Mouse (Mus musculus): Measurements from ENCODE around the gene Lurap1. TPM values are rescaled to one million over a fixed set of nuclear protein-coding genes. Genes with fewer than 3 reads are reported as not detected.
A peak's percentile ranks its signal among the peaks of the same experiment; 100 is the strongest.

Gene Lurap1
- polyA plus RNA-seq, 1 experiment from 2014 or later = 2.2 TPM

- no peak overlapping the region for H3K9ac ChIP-seq (replicated peaks)
- H3K4me2 ChIP-seq (replicated peaks) = no peak overlapping the region
- ATAC-seq = peak; percentile 53; the same call in 1 of the 2 replicates
- no peaks in the 10 kb centered on the region for H3K27me3 ChIP-seq
- no peaks in the 10 kb centered on the region for H3K9me3 ChIP-seq
- H3K4me1 ChIP-seq (replicated peaks) = peaks cover 4% of the 10 kb centered on the region
- no peak overlapping the region for H3K27ac ChIP-seq
- no peaks in the 10 kb centered on the region for H3K36me3 ChIP-seq
- H3K4me3 ChIP-seq (replicated peaks) = no peak overlapping the region
- 38% methylated on average over 2 of the region's 2 CpGs for WGBS
These were observed 16.1 kb downstream of the Lurap1 start for GRCm38 (mm10) chr4:116134990-116135389.

DNA sequence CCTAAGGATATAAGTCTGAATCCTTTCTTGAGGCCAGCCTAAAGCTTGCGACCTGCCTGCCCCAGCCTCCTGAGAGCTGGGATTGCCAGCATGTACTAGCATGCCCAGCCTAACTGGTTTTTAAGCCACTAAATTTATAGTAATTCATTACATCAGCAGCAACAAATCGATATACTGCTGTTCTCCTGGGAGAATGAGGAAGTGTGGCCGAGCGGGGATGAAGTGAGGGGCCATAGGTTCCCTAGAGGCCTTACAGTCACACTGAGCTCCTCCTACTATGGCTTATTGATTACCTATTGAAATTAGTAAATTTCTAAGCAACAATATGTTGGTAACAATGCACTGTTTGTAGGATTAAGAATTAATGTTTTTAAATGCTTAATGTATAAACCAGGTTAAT, 18.0 kb downstream of the Lurap1 start:
- WGBS = 91% methylated on average over 4 of the region's 4 CpGs
- no peak overlapping the region for H3K9ac ChIP-seq (replicated peaks)
- ATAC-seq = no peak

DNA sequence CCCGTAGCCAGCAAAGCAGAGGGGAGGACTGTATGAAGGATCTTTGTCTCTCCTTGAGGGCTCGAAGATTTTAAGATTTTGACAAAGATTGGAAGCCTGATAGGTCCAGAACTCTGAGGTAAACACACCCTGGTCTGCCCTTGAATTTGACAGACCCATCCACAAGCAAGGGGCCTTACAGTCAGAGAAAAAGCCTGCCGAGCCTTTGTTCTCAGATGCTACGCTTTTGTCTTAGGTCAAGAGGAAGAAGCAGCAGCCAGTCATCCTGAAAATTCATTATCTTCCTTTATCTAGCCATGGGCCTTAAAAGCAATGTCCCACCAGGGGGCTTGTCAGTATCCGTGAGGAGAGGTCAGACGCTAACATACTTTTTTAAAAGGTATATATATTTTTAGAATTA, 23.2 kb downstream of the Lurap1 start:
- Histone ChIP-seq H3K4me3 (replicated peaks) (no peak overlapping the region), H3K27ac (no peak overlapping the region), H3K4me2 (replicated peaks) (no peak overlapping the region), H3K9ac (replicated peaks) (no peak overlapping the region), H3K36me3 (no peaks in the 10 kb centered on the region), H3K27me3 (no peaks in the 10 kb centered on the region), H3K4me1 (replicated peaks) (peaks cover 17% of the 10 kb centered on the region), H3K9me3 (no peaks in the 10 kb centered on the region)
- ATAC-seq = no peak
- WGBS = 61% methylated on average over 6 of the region's 6 CpGs

More for the DNA sequence above, 18.0 kb downstream of the Lurap1 start:
- Histone ChIP-seq H3K36me3 (no peaks in the 10 kb centered on the region), H3K9me3 (no peaks in the 10 kb centered on the region), H3K4me3 (replicated peaks) (no peak overlapping the region), H3K27me3 (no peaks in the 10 kb centered on the region), H3K4me1 (replicated peaks) (peaks cover 4% of the 10 kb centered on the region), H3K27ac (no peak overlapping the region), H3K4me2 (replicated peaks) (no peak overlapping the region)

- Histone ChIP-seq H3K27ac (no peak overlapping the region), H3K4me2 (replicated peaks) (no peak overlapping the region), H3K4me1 (replicated peaks) (peaks cover 23% of the 10 kb centered on the region), H3K4me3 (replicated peaks) (no peak overlapping the region), H3K36me3 (no peaks in the 10 kb centered on the region), H3K9ac (replicated peaks) (no peak overlapping the region), H3K9me3 (no peaks in the 10 kb centered on the region), H3K27me3 (no peaks in the 10 kb centered on the region)
- 96% methylated on average over 4 of the region's 4 CpGs for WGBS
- ATAC-seq = no peak
These were observed 25.2 kb downstream of the Lurap1 start for GRCm38 (mm10) chr4:116125803-116126386.

DNA sequence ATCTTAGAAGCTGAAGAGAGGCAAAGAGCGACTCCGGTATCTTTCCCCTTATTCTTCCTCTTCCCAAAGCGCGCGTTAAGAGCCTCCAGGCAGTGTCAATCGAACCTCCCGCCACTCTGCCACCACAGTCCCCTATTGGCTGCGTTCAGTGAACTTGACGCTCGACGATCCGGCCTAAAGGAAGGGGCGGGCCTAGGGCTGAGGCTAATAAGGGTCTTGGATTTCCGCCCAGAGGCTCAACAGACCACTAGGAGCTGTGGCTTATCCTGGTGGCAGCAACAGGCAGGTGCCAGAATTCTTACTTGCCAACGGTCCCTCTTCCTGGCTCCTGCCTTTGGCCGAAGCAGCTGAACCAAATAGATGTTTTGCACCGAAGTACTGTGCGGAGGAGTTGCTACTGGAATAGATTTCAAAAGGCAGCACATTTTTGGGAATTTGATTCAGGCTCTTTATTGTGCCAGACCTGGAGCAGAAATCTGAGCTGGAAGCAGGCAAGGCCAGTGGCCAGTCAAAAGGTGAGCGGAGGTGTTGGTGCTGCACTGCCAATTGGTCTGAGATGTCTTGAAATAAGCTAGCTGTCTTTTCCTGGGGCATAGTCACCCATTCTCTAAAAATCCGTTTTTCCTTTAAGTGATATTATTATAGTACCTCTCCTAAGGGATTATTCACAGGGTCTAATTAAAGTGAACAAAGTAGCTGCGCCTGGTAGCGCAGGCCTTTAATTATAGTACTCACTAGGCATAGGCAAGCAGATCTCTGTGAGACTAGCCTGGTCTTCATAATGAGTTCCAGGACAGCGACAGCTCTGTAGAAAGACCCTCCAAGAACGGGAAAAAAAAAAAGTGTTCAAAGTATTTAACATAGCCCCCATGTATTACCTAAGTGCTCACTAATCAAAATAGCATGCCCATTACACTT, 27.3 kb downstream of the Lurap1 start, which contains the start of the genes Rad54l and Pomgnt1:
Gene Rad54l, minus strand, starts transcription at position 89 of the 918 bp plus-strand sequence.
Gene Pomgnt1, plus strand, starts transcription at position 239 of the 918 bp plus-strand sequence.
- Histone ChIP-seq H3K9me3 (no peaks in the 10 kb centered on the region), H3K36me3 (0 out of 2 replicates have a peak, but pooled peaks cover 7% of the 10 kb centered on the region), H3K4me3 (replicated peaks) (peak within 1 kb of the TSS; percentile 52), H3K27me3 (no peaks in the 10 kb centered on the region), H3K4me1 (replicated peaks) (peaks cover 23% of the 10 kb centered on the region), H3K27ac (peak within 1 kb of the TSS; percentile 52; the same call in 1 of the 2 replicates), H3K9ac (replicated peaks) (peak within 1 kb of the TSS; percentile 63), H3K4me2 (replicated peaks) (peak within 1 kb of the TSS; percentile 60)
- 4% methylated on average over 24 of the region's 24 CpGs for WGBS
- ATAC-seq = peak; percentile 100

DNA sequence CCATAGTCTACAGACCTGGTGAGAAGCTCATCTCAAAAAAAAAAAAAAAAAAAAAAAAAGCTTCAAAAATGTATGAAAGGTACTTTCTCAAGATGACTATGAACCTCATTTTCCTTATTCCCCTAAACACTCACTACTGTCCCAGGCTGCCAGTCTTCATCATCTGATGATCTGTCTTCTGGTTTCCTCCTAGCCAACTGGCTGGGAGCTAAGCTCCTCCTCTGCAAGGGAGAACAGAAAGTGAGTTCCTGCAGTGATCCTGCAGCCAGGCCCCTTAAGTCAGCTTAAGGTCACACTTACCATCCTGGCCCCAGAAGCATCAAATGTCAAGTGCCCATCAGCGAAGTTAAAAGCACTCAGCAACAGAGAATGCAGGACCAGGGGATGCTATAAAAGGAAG, 28.4 kb downstream of the Lurap1 start:
- Histone ChIP-seq H3K4me2 (replicated peaks) (peak overlapping the region; percentile 60), H3K9me3 (no peaks in the 10 kb centered on the region), H3K36me3 (0 out of 2 replicates have a peak, but pooled peaks cover 7% of the 10 kb centered on the region), H3K4me1 (replicated peaks) (peaks cover 23% of the 10 kb centered on the region), H3K27ac (no peak overlapping the region), H3K27me3 (no peaks in the 10 kb centered on the region), H3K9ac (replicated peaks) (peak overlapping the region; percentile 63; the same call in 1 of the 2 replicates), H3K4me3 (replicated peaks) (peak overlapping the region; percentile 52)
- no peak for ATAC-seq
- WGBS = 0% methylated on average over 1 of the region's 1 CpGs

DNA sequence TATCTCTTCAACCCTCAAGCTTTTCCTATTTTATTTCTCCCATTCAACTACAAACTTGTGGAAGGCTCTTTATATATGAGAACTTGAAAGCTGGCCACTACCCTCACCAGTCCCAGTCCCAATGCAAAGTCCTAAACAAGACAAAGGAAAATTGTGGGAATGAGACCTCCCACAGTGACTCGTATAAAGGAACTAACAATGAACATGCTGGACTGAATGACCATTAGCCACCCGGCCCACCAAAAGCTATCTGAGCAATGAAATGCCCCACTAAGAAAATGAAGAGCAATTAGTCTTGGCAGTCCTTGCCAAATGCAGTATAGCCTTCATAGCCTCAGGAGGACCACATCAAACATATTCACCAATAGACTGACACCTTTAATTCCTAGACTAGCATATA, 39.7 kb downstream of the Lurap1 start:
- WGBS = 74% methylated on average over 2 of the region's 2 CpGs
- no peak for ATAC-seq
- H3K4me2 ChIP-seq (replicated peaks) = no peak overlapping the region
- H3K27me3 ChIP-seq = no peaks in the 10 kb centered on the region
- H3K9me3 ChIP-seq = no peaks in the 10 kb centered on the region
- no peak overlapping the region for H3K27ac ChIP-seq
- H3K9ac ChIP-seq (replicated peaks) = no peak overlapping the region
- no peak overlapping the region for H3K4me3 ChIP-seq (replicated peaks)
- H3K36me3 ChIP-seq = peaks cover 17% of the 10 kb centered on the region
- no peaks in the 10 kb centered on the region for H3K4me1 ChIP-seq (replicated peaks)

DNA sequence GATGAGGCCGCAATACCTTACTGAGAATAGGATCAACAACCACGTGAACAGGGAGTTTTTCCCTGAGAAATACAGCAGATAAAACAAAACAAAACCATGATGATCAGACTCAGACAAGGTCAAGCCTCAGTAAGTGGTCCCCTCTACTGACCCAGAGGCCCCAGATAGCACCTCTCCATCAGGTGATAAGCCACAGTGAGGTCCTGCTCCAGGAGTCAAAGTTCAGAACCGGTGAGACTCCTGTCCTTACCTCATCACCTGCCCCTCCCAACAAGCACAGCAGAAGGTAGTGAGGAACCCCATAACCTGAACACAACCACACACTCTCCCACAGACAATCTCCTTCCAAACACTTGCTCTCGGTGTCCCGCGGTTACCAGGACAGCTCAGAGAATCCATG, 40.4 kb downstream of the Lurap1 start:
- Histone ChIP-seq H3K4me1 (replicated peaks) (no peaks in the 10 kb centered on the region), H3K4me2 (replicated peaks) (no peak overlapping the region), H3K9me3 (no peaks in the 10 kb centered on the region), H3K4me3 (replicated peaks) (no peak overlapping the region), H3K27ac (no peak overlapping the region), H3K9ac (replicated peaks) (no peak overlapping the region), H3K27me3 (no peaks in the 10 kb centered on the region), H3K36me3 (peaks cover 17% of the 10 kb centered on the region)
- 93% methylated on average over 6 of the region's 6 CpGs for WGBS
- ATAC-seq = no peak

- H3K27me3 ChIP-seq = no peaks in the 10 kb centered on the region
- H3K9me3 ChIP-seq = no peaks in the 10 kb centered on the region
- peaks cover 38% of the 10 kb centered on the region for H3K36me3 ChIP-seq
- H3K4me1 ChIP-seq (replicated peaks) = no peaks in the 10 kb centered on the region
- no peak overlapping the region for H3K4me3 ChIP-seq (replicated peaks)
- WGBS = 96% methylated on average over 5 of the region's 5 CpGs
- H3K9ac ChIP-seq (replicated peaks) = no peak overlapping the region
- ATAC-seq = no peak
- H3K27ac ChIP-seq = no peak overlapping the region
- no peak overlapping the region for H3K4me2 ChIP-seq (replicated peaks)
These were observed 45.9 kb downstream of the Lurap1 start for GRCm38 (mm10) chr4:116105278-116105677.

- Histone ChIP-seq H3K9me3 (no peaks in the 10 kb centered on the region), H3K36me3 (peaks cover 70% of the 10 kb centered on the region), H3K27me3 (no peaks in the 10 kb centered on the region), H3K4me3 (replicated peaks) (no peak overlapping the region), H3K4me1 (replicated peaks) (no peaks in the 10 kb centered on the region), H3K4me2 (replicated peaks) (no peak overlapping the region), H3K27ac (no peak overlapping the region), H3K9ac (replicated peaks) (no peak overlapping the region)
- no peak for ATAC-seq
- WGBS = 85% methylated on average over 7 of the region's 7 CpGs
These were observed 50.2 kb downstream of the Lurap1 start for GRCm38 (mm10) chr4:116100959-116101358.

GRCm38 (mm10) chr4:116097211-116097610, 53.9 kb downstream of the Lurap1 start:
- Histone ChIP-seq H3K36me3 (peaks cover 88% of the 10 kb centered on the region), H3K4me2 (replicated peaks) (no peak overlapping the region), H3K27ac (no peak overlapping the region), H3K4me1 (replicated peaks) (no peaks in the 10 kb centered on the region), H3K9me3 (no peaks in the 10 kb centered on the region), H3K4me3 (replicated peaks) (no peak overlapping the region), H3K27me3 (no peaks in the 10 kb centered on the region), H3K9ac (replicated peaks) (no peak overlapping the region)
- no peak for ATAC-seq
- WGBS = 92% methylated on average over 8 of the region's 8 CpGs

GRCm38 (mm10) chr4:116096291-116096690, 54.8 kb downstream of the Lurap1 start:
- no peaks in the 10 kb centered on the region for H3K9me3 ChIP-seq
- H3K27ac ChIP-seq = no peak overlapping the region
- no peak overlapping the region for H3K9ac ChIP-seq (replicated peaks)
- H3K27me3 ChIP-seq = no peaks in the 10 kb centered on the region
- WGBS = 92% methylated on average over 10 of the region's 10 CpGs
- no peaks in the 10 kb centered on the region for H3K4me1 ChIP-seq (replicated peaks)
- H3K4me3 ChIP-seq (replicated peaks) = no peak overlapping the region
- no peak for ATAC-seq
- no peak overlapping the region for H3K4me2 ChIP-seq (replicated peaks)
- H3K36me3 ChIP-seq = peaks cover 83% of the 10 kb centered on the region

All from midbrain, embryonic 13.5 days (tissue).